ENCODE assay signal across 16 mouse cellular contexts in genomic region chr3:138898055-138898454, GRCm38 (mm10).
"Had no signal": no experiment of that assay in that cellular context is flagged by ENCODE, and none has a peak within 500 bp of the region (broad histone marks: within the 10 kb centered on the region; RNA-seq: fewer than 3 reads in every experiment).

No protein-coding gene starts in this region.

- DNase-seq: cerebellum, adult 8-10 months; cerebellum, adult 9-10 months; cerebellum, postnatal 10 days; cerebellum, postnatal 14 days; cerebellum, postnatal 36 days; embryo, embryonic 11 days; forebrain, postnatal 0 days; gastrocnemius, adult 2 months; gastrocnemius, postnatal 10 days; gastrocnemius, postnatal 14 days; gastrocnemius, postnatal 25 days; gastrocnemius, postnatal 36 days; heart, adult 18-20 months; heart, adult 2 months had no signal

- ATAC-seq: forebrain, embryonic 13.5 days; forebrain, embryonic 14.5 days; forebrain, postnatal 0 days had no signal
